Mouse (Mus musculus) adrenal gland, adult 2 months (tissue): ENCODE measurements at regions not wholly inside any gene's neighbourhood (a gene's known extent, or its start where the extent isn't known, plus 50 kb on each side); places are given as distances from the start of the nearest gene placed in this dataset.
"Not testable (repeated sequence)": the region's sequence is repeated elsewhere in the genome, so short reads cannot be mapped to it uniquely, and the experiment has no call there.

ENCODE experiments used
- DNase-seq: peaks from one replicate; pipeline ENCODE4 v3.0.0; 2021

- DNase-seq = no peak
Measured at GRCm38 (mm10) chr1:149129767-149130287, 831.3 kb downstream of the Pla2g4a start.

- no peak for DNase-seq
Measured at GRCm38 (mm10) chr1:149129138-149129537, 832.0 kb downstream of the Pla2g4a start.

GRCm38 (mm10) chr1:149127709-149128108, 833.4 kb downstream of the Pla2g4a start:
- DNase-seq = no peak

GRCm38 (mm10) chr1:149103396-149103795, 857.7 kb downstream of the Pla2g4a start:
- DNase-seq = no peak

- DNase-seq = no peak
Measured at GRCm38 (mm10) chr1:149097426-149097825, 863.7 kb downstream of the Pla2g4a start.

GRCm38 (mm10) chr1:149074681-149075080, 886.4 kb downstream of the Pla2g4a start:
- no peak for DNase-seq

GRCm38 (mm10) chr1:149069570-149069969, 891.5 kb downstream of the Pla2g4a start:
- DNase-seq = no peak

GRCm38 (mm10) chr1:149063011-149063410, 898.1 kb downstream of the Pla2g4a start:
- DNase-seq = not testable (repeated sequence)

- no peak for DNase-seq
Measured at GRCm38 (mm10) chr1:149038188-149038967, 922.7 kb downstream of the Pla2g4a start.

GRCm38 (mm10) chr1:149028316-149028715, 932.8 kb downstream of the Pla2g4a start:
- DNase-seq = no peak

- no peak for DNase-seq
Measured at GRCm38 (mm10) chr1:149021734-149022133, 939.4 kb downstream of the Pla2g4a start.

GRCm38 (mm10) chr1:149021273-149021672, 939.8 kb downstream of the Pla2g4a start:
- no peak for DNase-seq

GRCm38 (mm10) chr1:149014559-149014958, 946.5 kb downstream of the Pla2g4a start:
- DNase-seq = no peak

- DNase-seq = no peak
Measured at GRCm38 (mm10) chr1:149010767-149011166, 950.3 kb downstream of the Pla2g4a start.

GRCm38 (mm10) chr1:149000092-149000491, 961.0 kb downstream of the Pla2g4a start:
- DNase-seq = no peak

GRCm38 (mm10) chr1:148993586-148993985, 967.5 kb downstream of the Pla2g4a start:
- no peak for DNase-seq

GRCm38 (mm10) chr1:148977377-148977776, 983.7 kb downstream of the Pla2g4a start:
- DNase-seq = no peak

- no peak for DNase-seq
Measured at GRCm38 (mm10) chr1:148965358-148965757, 995.7 kb downstream of the Pla2g4a start.

GRCm38 (mm10) chr1:148934366-148934765, 1026.7 kb downstream of the Pla2g4a start:
- no peak for DNase-seq

GRCm38 (mm10) chr1:148924506-148924905, 1036.6 kb downstream of the Pla2g4a start:
- DNase-seq = no peak

GRCm38 (mm10) chr1:148917062-148917461, 1044.0 kb downstream of the Pla2g4a start:
- no peak for DNase-seq

- no peak for DNase-seq
Measured at GRCm38 (mm10) chr1:148912819-148913218, 1048.3 kb downstream of the Pla2g4a start.

- DNase-seq = no peak
Measured at GRCm38 (mm10) chr1:148904067-148904466, 1057.0 kb downstream of the Pla2g4a start.

GRCm38 (mm10) chr1:148903093-148903492, 1058.0 kb downstream of the Pla2g4a start:
- DNase-seq = no peak
